Mouse (Mus musculus): ENCODE results near the gene Chchd5. TPM values are rescaled to one million over a fixed set of nuclear protein-coding genes. Genes with fewer than 3 reads are reported as not detected.

Chchd5 gene
- polyA plus RNA-seq, 1 experiment = 19.6 TPM

DNA sequence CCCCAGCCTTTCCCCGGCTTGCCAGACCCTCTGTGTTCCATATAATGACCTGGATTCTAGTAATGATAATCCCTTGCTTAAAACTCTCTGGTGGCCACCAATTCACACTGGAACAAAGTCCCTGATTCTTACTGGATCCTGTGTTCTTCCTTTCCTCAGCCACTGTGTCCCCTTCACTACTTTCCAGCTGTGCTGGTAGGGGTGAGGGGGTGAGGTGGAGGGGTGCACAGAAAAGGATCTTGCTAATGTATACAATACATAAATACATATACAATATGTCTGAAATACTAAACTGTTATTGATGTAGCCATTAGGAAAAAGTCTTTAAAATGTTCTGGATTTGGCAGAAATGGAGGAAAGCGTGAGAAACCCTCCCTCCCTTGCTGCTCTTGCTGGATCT is 1.3 kb downstream of the Chchd5 start:
- Histone ChIP-seq H3K27ac (replicated peaks; ENCODE audit: low read depth, low read length) (no peak overlapping the region), H3K4me3 (ENCODE audit: insufficient read depth, low read depth, low read length) (0 out of 2 replicates have a peak overlapping the region, but pooled peaks have one; percentile 80), H3K4me1 (ENCODE audit: control insufficient read depth, insufficient read depth, insufficient read length, low read length) (peaks cover 11% of the 10 kb centered on the region)

DNA sequence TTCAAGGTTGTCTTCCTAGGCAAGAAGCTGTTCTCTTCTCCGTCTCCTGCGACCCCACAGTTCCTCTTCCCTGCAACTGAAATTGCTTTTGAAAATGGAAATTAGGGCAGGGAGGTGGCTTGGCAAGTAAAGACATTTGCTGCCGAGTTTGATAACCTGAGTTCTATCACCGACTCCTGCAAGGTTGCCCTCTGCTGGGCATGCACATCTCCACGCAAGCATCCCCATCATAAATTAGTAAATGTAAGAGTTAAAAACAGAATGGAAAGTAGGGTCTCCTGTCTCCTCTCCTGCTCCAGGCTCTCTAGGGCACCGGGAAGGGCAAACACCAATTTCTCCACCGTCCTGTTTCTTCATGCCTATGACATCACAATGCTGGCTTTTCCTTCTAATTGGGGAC is 2.7 kb downstream of the Chchd5 start:
- Histone ChIP-seq H3K4me1 (ENCODE audit: control insufficient read depth, insufficient read depth, insufficient read length, low read length) (peaks cover 11% of the 10 kb centered on the region), H3K27ac (replicated peaks; ENCODE audit: low read depth, low read length) (no peak overlapping the region), H3K4me3 (ENCODE audit: insufficient read depth, low read depth, low read length) (no peak overlapping the region)

DNA sequence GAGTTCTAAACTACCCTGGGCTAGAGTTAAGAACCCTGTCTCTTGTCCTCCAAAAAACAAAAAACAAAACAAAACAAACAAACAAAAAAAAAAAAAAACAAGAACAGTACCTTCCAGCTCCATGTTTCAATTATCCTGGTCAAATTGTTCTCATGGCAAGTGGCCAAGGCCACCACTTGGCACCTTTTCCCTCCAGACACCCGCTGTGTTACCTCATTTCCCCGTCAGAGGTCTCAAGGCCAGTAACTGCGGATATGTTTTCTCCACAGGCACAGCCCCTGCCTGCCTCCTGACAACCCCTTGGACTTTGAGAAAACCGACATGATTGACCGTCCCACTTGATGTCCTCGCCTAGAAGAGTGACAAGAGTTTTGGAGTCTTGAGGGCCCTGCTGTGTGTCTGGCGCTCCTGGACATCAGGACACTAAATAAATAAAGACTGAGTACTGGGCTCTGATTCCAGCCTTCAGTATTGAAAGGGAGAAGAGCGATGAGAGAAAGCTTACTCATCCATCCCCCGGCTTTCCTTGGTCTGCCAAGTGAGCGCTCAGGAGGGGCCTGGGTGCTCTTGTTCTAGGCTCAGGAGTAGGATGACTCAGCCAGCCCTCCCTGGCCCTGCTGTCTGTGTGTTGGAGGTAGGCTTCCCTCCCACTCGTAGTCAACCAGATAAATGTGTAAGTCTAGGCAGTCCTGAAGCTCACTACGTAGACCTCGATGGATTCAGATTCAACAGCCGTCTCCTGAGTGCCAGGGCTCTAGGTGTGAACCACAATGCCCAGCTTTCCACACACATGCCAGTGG is 3.7 kb downstream of the Chchd5 start:
- peaks cover 11% of the 10 kb centered on the region for H3K4me1 ChIP-seq (ENCODE audit: control insufficient read depth, insufficient read depth, insufficient read length, low read length)
- H3K4me3 ChIP-seq (ENCODE audit: insufficient read depth, low read depth, low read length) = no peak overlapping the region
- H3K27ac ChIP-seq (replicated peaks; ENCODE audit: low read depth, low read length) = no peak overlapping the region

DNA sequence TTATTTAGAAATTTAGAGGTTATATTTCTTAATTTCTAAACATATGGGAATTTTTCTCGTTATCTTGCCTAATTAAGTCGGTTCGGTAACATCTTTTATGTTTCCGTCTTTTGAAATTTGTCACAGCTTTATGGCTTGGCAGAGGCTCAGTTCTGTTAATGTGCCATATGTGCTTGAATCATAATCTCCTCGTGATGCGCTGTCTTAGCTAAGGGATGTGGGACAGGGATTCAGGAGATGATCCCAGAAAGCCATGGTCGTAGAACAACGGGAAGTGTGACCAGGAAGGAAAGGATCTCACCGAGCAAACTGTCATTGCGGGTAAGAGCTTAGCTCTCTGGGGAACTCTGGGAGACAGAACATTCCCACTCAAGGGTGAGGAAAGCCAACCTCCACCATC is 10.4 kb downstream of the Chchd5 start:
- Histone ChIP-seq H3K27ac (replicated peaks; ENCODE audit: low read depth, low read length) (no peak overlapping the region), H3K4me1 (ENCODE audit: control insufficient read depth, insufficient read depth, insufficient read length, low read length) (no peaks in the 10 kb centered on the region), H3K4me3 (ENCODE audit: insufficient read depth, low read depth, low read length) (no peak overlapping the region)

DNA sequence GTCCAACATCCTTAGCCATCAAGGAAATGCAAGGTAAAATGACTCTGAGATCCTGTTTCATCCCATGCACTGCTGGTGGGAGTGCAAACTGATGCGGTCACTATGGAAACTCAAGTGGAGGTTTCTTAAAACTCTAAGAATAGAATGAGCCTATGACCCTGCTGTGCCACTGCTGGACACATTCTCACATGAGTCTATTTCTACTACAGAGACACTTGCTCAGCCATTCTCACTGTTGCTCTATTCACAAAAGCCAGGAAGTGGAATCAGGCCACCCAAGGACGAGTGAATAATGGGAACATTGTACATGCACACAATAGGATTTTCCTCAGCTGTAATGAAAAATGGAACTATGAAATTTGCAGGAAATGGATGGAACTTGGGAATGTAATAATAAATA is 19.3 kb downstream of the Chchd5 start:
- Histone ChIP-seq H3K27ac (replicated peaks; ENCODE audit: low read depth, low read length) (no peak overlapping the region), H3K4me3 (ENCODE audit: insufficient read depth, low read depth, low read length) (no peak overlapping the region), H3K4me1 (ENCODE audit: control insufficient read depth, insufficient read depth, insufficient read length, low read length) (no peaks in the 10 kb centered on the region)

DNA sequence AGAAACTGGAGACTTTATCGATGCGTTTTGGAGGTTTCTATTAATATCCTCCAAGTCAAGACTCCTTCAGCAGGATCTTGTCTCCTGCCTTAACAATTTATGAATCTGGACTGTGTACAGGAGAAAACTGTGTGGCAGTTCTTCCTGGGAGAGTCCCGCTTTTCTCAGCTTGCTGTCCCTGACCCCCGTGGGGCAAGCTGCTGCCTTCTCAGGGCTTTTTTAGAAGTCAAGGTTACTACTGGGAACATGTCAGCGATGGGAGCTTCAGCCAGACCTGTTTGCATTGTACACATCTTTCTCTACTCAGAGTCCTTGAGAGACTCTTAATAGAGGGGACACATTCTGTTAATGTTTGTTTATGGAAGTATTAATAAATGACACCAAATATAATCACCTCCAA is 20.9 kb downstream of the Chchd5 start:
- no peak overlapping the region for H3K27ac ChIP-seq (replicated peaks; ENCODE audit: low read depth, low read length)
- H3K4me1 ChIP-seq (ENCODE audit: control insufficient read depth, insufficient read depth, insufficient read length, low read length) = no peaks in the 10 kb centered on the region
- H3K4me3 ChIP-seq (ENCODE audit: insufficient read depth, low read depth, low read length) = no peak overlapping the region

DNA sequence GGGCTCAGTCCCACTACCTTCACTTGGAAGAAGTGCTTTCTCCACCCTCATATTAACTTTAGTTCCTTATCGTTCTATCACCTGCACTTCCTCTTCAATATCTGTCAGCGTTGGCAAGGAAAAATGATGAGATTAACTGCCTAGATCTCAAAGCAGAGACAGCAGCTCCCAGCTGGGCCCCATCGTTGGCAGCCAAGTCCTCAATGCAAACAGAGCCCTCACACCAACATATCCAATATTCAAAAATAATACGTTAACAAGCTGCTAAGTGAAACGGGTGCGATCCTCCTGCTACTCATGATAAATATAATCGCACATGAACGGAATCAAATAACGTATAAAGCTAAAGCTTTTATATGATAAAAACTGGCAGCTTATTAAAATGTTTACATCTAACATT is 21.6 kb downstream of the Chchd5 start:
- Histone ChIP-seq H3K4me3 (ENCODE audit: insufficient read depth, low read depth, low read length) (no peak overlapping the region), H3K4me1 (ENCODE audit: control insufficient read depth, insufficient read depth, insufficient read length, low read length) (no peaks in the 10 kb centered on the region), H3K27ac (replicated peaks; ENCODE audit: low read depth, low read length) (no peak overlapping the region)

DNA sequence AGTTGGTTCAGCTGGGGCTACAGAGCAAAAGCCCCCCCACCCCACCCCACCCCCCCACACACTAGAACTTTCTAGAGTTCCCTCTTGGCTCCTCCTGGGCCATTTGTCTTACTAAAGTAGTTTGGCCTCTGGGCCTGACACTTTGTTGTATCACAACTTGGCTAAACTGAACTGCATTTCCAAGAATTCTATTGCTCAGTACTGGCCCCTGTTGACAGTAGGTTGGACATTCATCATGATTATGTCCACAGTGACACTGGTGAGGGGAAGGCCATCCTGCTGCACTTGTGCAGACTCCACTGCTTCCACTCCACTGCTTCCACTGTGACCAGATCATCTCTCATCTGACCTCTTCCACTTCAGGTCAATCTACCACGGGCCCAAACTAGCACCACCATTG is 23.3 kb downstream of the Chchd5 start:
- Histone ChIP-seq H3K27ac (replicated peaks; ENCODE audit: low read depth, low read length) (no peak overlapping the region), H3K4me1 (ENCODE audit: control insufficient read depth, insufficient read depth, insufficient read length, low read length) (no peaks in the 10 kb centered on the region)

DNA sequence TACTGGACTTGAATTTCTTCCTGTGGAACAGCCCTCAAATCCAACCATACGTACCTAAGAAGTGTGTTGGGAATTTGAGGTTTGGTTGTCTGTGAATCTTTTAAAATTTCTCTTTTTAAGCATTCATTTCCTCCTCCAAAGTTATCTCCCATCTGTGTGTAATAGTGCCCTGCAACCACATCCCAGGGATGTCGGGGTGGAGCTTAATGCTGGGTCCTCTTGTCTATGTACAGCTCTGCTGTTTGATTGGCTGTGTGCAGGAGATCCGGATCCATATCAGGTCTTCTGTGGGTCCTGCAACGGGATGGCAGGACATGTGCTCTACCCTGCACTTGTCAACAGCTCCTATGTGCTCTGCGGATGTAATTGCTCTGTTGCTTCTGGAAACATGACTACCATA is 35.3 kb downstream of the Chchd5 start:
- Histone ChIP-seq H3K4me3 (ENCODE audit: insufficient read depth, low read depth, low read length) (no peak overlapping the region), H3K27ac (replicated peaks; ENCODE audit: low read depth, low read length) (no peak overlapping the region), H3K4me1 (ENCODE audit: control insufficient read depth, insufficient read depth, insufficient read length, low read length) (no peaks in the 10 kb centered on the region; the same call in 1 of the 2 replicates)

More for the DNA sequence above, 23.3 kb downstream of the Chchd5 start:
- no peak overlapping the region for H3K4me3 ChIP-seq (ENCODE audit: insufficient read depth, low read depth, low read length)

DNA sequence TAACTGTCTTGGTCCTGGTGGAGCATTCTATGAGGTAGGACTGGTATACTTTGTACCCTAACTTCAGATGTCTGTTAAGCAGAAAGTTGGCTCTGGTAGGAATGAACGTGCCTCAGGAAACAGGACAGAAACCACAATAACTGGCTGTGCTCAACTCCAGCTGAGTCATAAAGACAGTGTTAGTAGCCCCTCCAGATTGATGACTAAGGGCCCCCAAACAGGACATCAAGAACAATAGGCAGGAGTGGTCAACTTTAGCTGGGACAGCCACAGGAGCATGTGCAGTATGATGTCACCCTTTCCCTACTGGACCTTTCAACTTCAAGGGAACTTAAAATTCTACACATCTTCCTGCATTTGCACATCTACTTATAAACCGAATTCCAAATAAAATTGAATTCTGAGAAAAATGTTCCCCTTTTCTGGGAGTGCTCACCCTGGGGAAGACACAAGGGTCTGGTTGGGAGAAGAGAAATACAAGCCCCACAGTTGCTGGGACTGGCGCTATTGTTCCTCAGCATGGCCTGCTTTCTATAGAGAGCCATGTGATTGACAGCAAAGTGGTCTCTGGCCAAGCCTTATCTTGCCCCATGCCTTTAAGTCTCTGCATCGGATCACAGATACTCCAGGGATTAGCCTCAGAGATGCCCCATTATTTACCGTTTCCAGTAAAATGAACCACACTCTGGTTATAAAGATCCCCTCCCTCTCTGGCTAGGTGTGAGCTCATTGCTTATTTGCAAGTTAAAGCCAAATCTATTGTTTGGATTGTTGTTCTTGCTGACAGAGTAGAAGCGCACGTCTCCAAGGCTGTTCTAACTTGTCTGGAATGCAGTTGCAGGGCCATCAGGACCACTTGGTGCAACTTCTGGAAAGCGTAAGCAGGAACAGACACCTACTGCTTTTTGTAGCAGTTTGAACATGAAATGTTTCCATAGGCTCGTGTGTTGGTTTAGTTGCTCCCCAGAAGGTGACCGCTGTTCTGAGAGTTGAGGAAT is 37.3 kb downstream of the Chchd5 start:
- H3K27ac ChIP-seq (replicated peaks; ENCODE audit: low read depth, low read length) = no peak overlapping the region

DNA sequence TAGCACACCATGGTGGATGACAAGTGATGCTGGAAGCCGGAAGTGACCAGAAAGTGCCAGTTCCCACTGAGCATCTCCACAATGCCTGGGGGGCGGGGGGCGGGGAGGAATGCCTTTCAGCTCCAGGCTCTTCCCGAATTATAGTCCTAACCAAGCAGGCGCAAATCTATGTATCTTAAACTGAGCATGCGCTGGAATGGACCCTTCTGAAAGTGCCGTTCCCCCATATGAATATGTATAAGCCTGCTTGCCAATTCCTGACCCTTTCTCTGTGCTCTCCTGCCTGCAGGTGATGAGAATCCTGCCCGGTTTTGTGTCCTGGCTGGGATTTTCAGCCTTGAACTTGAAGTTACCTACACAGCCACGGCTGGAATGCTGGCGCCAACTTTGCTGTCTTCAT is 43.9 kb downstream of the Chchd5 start:
- no peak overlapping the region for H3K27ac ChIP-seq (replicated peaks; ENCODE audit: low read depth, low read length)

More for the DNA sequence above, 37.3 kb downstream of the Chchd5 start:
- Histone ChIP-seq H3K4me3 (ENCODE audit: insufficient read depth, low read depth, low read length) (no peak overlapping the region), H3K4me1 (ENCODE audit: control insufficient read depth, insufficient read depth, insufficient read length, low read length) (no peaks in the 10 kb centered on the region; the same call in 1 of the 2 replicates)

DNA sequence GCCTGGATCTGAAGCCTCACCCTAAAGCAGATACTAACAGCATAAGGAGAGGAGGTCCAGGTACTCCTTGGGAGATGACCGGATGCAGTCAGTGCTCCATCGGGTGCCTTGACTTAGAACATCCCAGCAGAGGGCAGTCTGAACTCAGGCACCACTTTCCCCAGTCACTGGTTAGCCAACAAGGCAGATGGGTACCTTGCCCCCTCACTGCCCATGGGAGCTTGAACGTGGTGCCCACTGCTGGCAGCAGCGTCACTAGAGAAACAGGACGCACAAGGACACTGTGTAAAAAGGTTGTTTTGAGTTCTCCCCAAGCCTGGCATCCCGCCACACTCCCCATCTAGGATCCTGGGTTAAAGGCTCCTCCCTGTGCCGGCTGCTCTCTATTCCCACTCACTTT is 45.0 kb downstream of the Chchd5 start:
- Histone ChIP-seq H3K4me1 (ENCODE audit: control insufficient read depth, insufficient read depth, insufficient read length, low read length) (no peaks in the 10 kb centered on the region), H3K27ac (replicated peaks; ENCODE audit: low read depth, low read length) (no peak overlapping the region), H3K4me3 (ENCODE audit: insufficient read depth, low read depth, low read length) (no peak overlapping the region)

More for the DNA sequence above, 43.9 kb downstream of the Chchd5 start:
- Histone ChIP-seq H3K4me3 (ENCODE audit: insufficient read depth, low read depth, low read length) (no peak overlapping the region), H3K4me1 (ENCODE audit: control insufficient read depth, insufficient read depth, insufficient read length, low read length) (no peaks in the 10 kb centered on the region)

DNA sequence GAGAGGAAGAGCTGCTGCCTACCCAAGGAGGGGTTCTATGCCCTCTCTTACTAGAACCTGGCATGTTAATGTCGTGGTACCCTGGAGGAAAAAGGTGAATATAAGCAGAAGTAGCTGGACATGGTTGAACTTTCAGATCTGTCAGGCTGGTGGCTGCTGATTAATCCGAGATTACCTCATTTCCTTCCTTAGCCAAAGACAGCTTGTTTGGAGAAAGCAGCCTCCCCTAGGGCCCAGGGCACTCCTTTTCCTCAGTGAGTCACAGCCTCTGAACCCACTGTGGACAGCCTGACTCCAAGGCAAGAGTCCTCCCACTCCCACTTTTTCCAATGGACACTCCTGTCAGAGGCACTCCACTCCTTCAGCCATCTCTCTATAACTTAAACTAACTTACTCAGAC is 46.1 kb downstream of the Chchd5 start:
- Histone ChIP-seq H3K27ac (replicated peaks; ENCODE audit: low read depth, low read length) (no peak overlapping the region), H3K4me3 (ENCODE audit: insufficient read depth, low read depth, low read length) (no peak overlapping the region), H3K4me1 (ENCODE audit: control insufficient read depth, insufficient read depth, insufficient read length, low read length) (no peaks in the 10 kb centered on the region)

DNA sequence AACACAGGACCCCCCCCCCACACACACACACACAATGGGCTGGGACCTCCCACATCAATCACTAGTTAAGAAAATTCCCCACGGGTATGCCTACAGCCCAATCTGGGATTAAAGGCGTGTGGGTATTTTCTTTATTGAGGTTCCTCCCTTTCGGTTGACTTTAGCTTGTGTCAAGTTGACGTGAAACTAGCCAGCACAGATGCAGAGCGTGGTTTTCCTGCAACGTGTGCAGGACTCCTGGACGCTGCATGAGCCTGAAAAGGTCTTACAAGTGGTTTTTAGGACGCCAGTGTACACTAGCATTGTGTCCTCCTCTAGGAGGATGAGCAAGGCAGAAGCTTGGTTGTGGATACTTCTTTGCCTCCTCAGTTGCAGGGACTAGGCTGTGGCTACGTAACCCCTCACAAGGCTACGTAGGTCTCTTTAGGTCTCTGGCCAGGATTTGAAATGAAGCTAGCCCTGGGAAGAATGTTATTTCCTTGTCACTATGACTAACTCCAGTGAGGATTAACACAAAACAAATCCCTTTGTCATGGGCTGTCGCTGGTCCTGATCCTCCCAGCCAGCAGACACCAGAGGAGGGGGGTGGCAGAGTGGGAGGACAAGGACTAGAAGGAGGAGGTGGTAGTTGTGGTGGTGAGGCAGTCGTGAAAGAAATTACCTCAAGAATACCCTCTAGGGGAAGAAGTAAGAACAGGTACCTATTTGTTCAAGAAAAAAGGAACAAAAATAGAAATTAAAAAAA is 47.3 kb downstream of the Chchd5 start:
- H3K4me1 ChIP-seq (ENCODE audit: control insufficient read depth, insufficient read depth, insufficient read length, low read length) = no peaks in the 10 kb centered on the region
- H3K4me3 ChIP-seq (ENCODE audit: insufficient read depth, low read depth, low read length) = no peak overlapping the region
- no peak overlapping the region for H3K27ac ChIP-seq (replicated peaks; ENCODE audit: low read depth, low read length)

DNA sequence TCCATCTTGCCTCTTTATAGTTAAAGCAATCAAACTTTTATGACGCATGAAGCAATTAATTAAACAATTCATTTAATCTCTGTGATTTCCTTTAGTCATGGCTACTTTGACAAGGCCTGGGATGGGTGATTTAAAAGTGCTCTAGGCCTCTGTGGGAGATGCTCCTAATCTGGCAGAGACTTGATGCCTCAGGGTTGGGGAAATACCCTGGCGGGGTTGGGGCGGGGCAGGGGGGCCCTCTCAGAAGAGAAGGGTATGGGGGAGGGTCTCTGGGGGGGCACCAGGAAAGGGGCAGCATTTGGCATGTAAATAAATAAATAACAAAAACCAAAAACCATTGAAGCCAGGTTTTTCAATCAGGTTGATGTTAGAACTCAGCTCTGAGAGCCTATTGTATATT is 48.2 kb downstream of the Chchd5 start:
- Histone ChIP-seq H3K27ac (replicated peaks; ENCODE audit: low read depth, low read length) (no peak overlapping the region), H3K4me3 (ENCODE audit: insufficient read depth, low read depth, low read length) (no peak overlapping the region), H3K4me1 (ENCODE audit: control insufficient read depth, insufficient read depth, insufficient read length, low read length) (no peaks in the 10 kb centered on the region)
